Mouse (Mus musculus): ENCODE measurements at regions not wholly inside any gene's neighbourhood (a gene's known extent, or its start where the extent isn't known, plus 50 kb on each side); places are given as distances from the start of the nearest gene placed in this dataset.

GRCm38 (mm10) chr15:31104743-31105142 is 119.4 kb upstream of the Dap start:
- TF ChIP-seq CTCF (IDR thresholded peaks at IDR 0.05) = no peak
- no peak for TF ChIP-seq EP300 (IDR thresholded peaks at IDR 0.05; ENCODE audit: insufficient read depth, low read depth, low read length)
- TF ChIP-seq POLR2A (IDR thresholded peaks at IDR 0.05; ENCODE audit: insufficient read depth, low read depth, low read length) = no peak
